Mouse (Mus musculus): Measurements from ENCODE around the gene Pias3. TPM values are rescaled to one million over a fixed set of nuclear protein-coding genes. Genes with fewer than 3 reads are reported as not detected.

Pias3 gene
- polyA plus RNA-seq, 1 experiment from 2014 or later: 47.0 TPM

- Histone ChIP-seq H3K4me2 (replicated peaks) (peak overlapping the region; percentile 93; the same call in 1 of the 2 replicates), H3K27ac (replicated peaks) (no peak overlapping the region), H3K4me3 (peak overlapping the region; percentile 51; the same call in 1 of the 2 replicates), H3K4me1 (peaks cover 7% of the 10 kb centered on the region; the same call in 1 of the 2 replicates), H3K27me3 (peaks cover 16% of the 10 kb centered on the region), H3K9me3 (no peaks in the 10 kb centered on the region), H3K36me3 (peaks cover 50% of the 10 kb centered on the region), H3K9ac (replicated peaks) (no peak overlapping the region)
- ATAC-seq (ENCODE audit: low FRiP score, low read depth): peak; percentile 16; the same call in 1 of the 2 replicates
- WGBS: 38% methylated on average over 2 of the region's 2 CpGs
Measured at GRCm38 (mm10) chr3:96708684-96709064, 12.5 kb downstream of the Pias3 start.

GRCm38 (mm10) chr3:96714286-96714685, 18.1 kb downstream of the Pias3 start:
- Histone ChIP-seq H3K27ac (replicated peaks) (no peak overlapping the region), H3K9me3 (no peaks in the 10 kb centered on the region), H3K4me1 (no peaks in the 10 kb centered on the region), H3K4me2 (replicated peaks) (no peak overlapping the region), H3K36me3 (peaks cover 68% of the 10 kb centered on the region), H3K9ac (replicated peaks) (no peak overlapping the region), H3K27me3 (no peaks in the 10 kb centered on the region), H3K4me3 (no peak overlapping the region)
- ATAC-seq (ENCODE audit: low FRiP score, low read depth): no peak
- WGBS: 93% methylated on average over 5 of the region's 5 CpGs

- H3K36me3 ChIP-seq: peaks cover 69% of the 10 kb centered on the region
- H3K4me1 ChIP-seq: no peaks in the 10 kb centered on the region
- WGBS: 94% methylated on average over 2 of the region's 2 CpGs
- no peaks in the 10 kb centered on the region for H3K27me3 ChIP-seq
- H3K4me3 ChIP-seq: no peak overlapping the region
- H3K4me2 ChIP-seq (replicated peaks): no peak overlapping the region
- H3K9me3 ChIP-seq: no peaks in the 10 kb centered on the region
- no peak overlapping the region for H3K9ac ChIP-seq (replicated peaks)
- no peak overlapping the region for H3K27ac ChIP-seq (replicated peaks)
- no peak for ATAC-seq (ENCODE audit: low FRiP score, low read depth)
Measured at GRCm38 (mm10) chr3:96715854-96716253, 19.7 kb downstream of the Pias3 start.

- Histone ChIP-seq H3K9ac (replicated peaks) (no peak overlapping the region), H3K27ac (replicated peaks) (no peak overlapping the region), H3K4me3 (no peak overlapping the region), H3K9me3 (no peaks in the 10 kb centered on the region), H3K4me1 (no peaks in the 10 kb centered on the region), H3K36me3 (peaks cover 67% of the 10 kb centered on the region), H3K27me3 (no peaks in the 10 kb centered on the region), H3K4me2 (replicated peaks) (peak overlapping the region; percentile 19)
- 30% methylated on average over 14 of the region's 14 CpGs for WGBS
- ATAC-seq (ENCODE audit: low FRiP score, low read depth): no peak
Measured at GRCm38 (mm10) chr3:96719173-96719572, 23.0 kb downstream of the Pias3 start.

GRCm38 (mm10) chr3:96727343-96727827, 31.2 kb downstream of the Pias3 start, which contains the start of the genes Polr3c and Rnf115:
Polr3c (minus strand) TSS chr3:96727628.
Rnf115 (plus strand) TSS chr3:96727664.
- Histone ChIP-seq H3K4me2 (replicated peaks) (peak within 1 kb of the TSS; percentile 69), H3K27me3 (no peaks in the 10 kb centered on the region), H3K4me3 (peak within 1 kb of the TSS; percentile 92), H3K27ac (replicated peaks) (peak within 1 kb of the TSS; percentile 83), H3K9ac (replicated peaks) (peak within 1 kb of the TSS; percentile 90), H3K36me3 (peaks cover 19% of the 10 kb centered on the region), H3K9me3 (no peaks in the 10 kb centered on the region), H3K4me1 (peaks cover 23% of the 10 kb centered on the region)
- peak; percentile 98 for ATAC-seq (ENCODE audit: low FRiP score, low read depth)
- WGBS: under 1% methylated on average over 49 of the region's 52 CpGs

GRCm38 (mm10) chr3:96727828-96728633, 31.8 kb downstream of the Pias3 start:
- Histone ChIP-seq H3K4me1 (peaks cover 23% of the 10 kb centered on the region), H3K36me3 (peaks cover 12% of the 10 kb centered on the region), H3K4me3 (peak overlapping the region; percentile 92), H3K4me2 (replicated peaks) (peak overlapping the region; percentile 69), H3K9ac (replicated peaks) (peak overlapping the region; percentile 90), H3K27me3 (no peaks in the 10 kb centered on the region), H3K27ac (replicated peaks) (peak overlapping the region; percentile 83), H3K9me3 (no peaks in the 10 kb centered on the region)
- ATAC-seq (ENCODE audit: low FRiP score, low read depth): peak; percentile 68; the same call in 1 of the 2 replicates
- WGBS: under 1% methylated on average over 42 of the region's 42 CpGs

- Histone ChIP-seq H3K27me3 (no peaks in the 10 kb centered on the region), H3K36me3 (peaks cover 5% of the 10 kb centered on the region), H3K4me1 (peaks cover 23% of the 10 kb centered on the region), H3K9ac (replicated peaks) (peak overlapping the region; percentile 90), H3K9me3 (no peaks in the 10 kb centered on the region), H3K4me2 (replicated peaks) (peak overlapping the region; percentile 69), H3K4me3 (peak overlapping the region; percentile 92), H3K27ac (replicated peaks) (no peak overlapping the region; the same call in 1 of the 2 replicates)
- ATAC-seq (ENCODE audit: low FRiP score, low read depth): no peak
- 38% methylated on average over 7 of the region's 7 CpGs for WGBS
Measured at GRCm38 (mm10) chr3:96728634-96729402, 32.6 kb downstream of the Pias3 start.

- Histone ChIP-seq H3K36me3 (no peaks in the 10 kb centered on the region), H3K27ac (replicated peaks) (no peak overlapping the region), H3K27me3 (no peaks in the 10 kb centered on the region), H3K4me1 (peaks cover 23% of the 10 kb centered on the region), H3K4me2 (replicated peaks) (peak overlapping the region; percentile 69; the same call in 1 of the 2 replicates), H3K9me3 (no peaks in the 10 kb centered on the region), H3K9ac (replicated peaks) (no peak overlapping the region), H3K4me3 (no peak overlapping the region)
- WGBS: 71% methylated on average over 3 of the region's 3 CpGs
- no peak for ATAC-seq (ENCODE audit: low FRiP score, low read depth)
Measured at GRCm38 (mm10) chr3:96729403-96729784, 33.2 kb downstream of the Pias3 start.

- H3K4me1 ChIP-seq: peaks cover 23% of the 10 kb centered on the region
- no peaks in the 10 kb centered on the region for H3K27me3 ChIP-seq
- H3K36me3 ChIP-seq: no peaks in the 10 kb centered on the region
- WGBS: 75% methylated on average over 5 of the region's 5 CpGs
- no peaks in the 10 kb centered on the region for H3K9me3 ChIP-seq
- H3K4me3 ChIP-seq: no peak overlapping the region
- ATAC-seq (ENCODE audit: low FRiP score, low read depth): no peak
- H3K9ac ChIP-seq (replicated peaks): no peak overlapping the region
- no peak overlapping the region for H3K27ac ChIP-seq (replicated peaks)
- H3K4me2 ChIP-seq (replicated peaks): no peak overlapping the region
Measured at GRCm38 (mm10) chr3:96730785-96731184, 34.6 kb downstream of the Pias3 start.

- Histone ChIP-seq H3K27ac (replicated peaks) (no peak overlapping the region), H3K9me3 (no peaks in the 10 kb centered on the region), H3K36me3 (no peaks in the 10 kb centered on the region), H3K4me1 (peaks cover 16% of the 10 kb centered on the region), H3K27me3 (no peaks in the 10 kb centered on the region), H3K4me3 (no peak overlapping the region), H3K4me2 (replicated peaks) (no peak overlapping the region), H3K9ac (replicated peaks) (no peak overlapping the region)
- WGBS: 97% methylated on average over 1 of the region's 1 CpGs
- no peak for ATAC-seq (ENCODE audit: low FRiP score, low read depth)
Measured at GRCm38 (mm10) chr3:96733984-96734383, 37.8 kb downstream of the Pias3 start.

- H3K36me3 ChIP-seq: no peaks in the 10 kb centered on the region
- no peak overlapping the region for H3K27ac ChIP-seq (replicated peaks)
- H3K4me3 ChIP-seq: no peak overlapping the region
- no peak overlapping the region for H3K9ac ChIP-seq (replicated peaks)
- 86% methylated on average over 2 of the region's 2 CpGs for WGBS
- H3K9me3 ChIP-seq: no peaks in the 10 kb centered on the region
- H3K27me3 ChIP-seq: no peaks in the 10 kb centered on the region
- no peak for ATAC-seq (ENCODE audit: low FRiP score, low read depth)
- H3K4me1 ChIP-seq: peaks cover 14% of the 10 kb centered on the region
- no peak overlapping the region for H3K4me2 ChIP-seq (replicated peaks)
Measured at GRCm38 (mm10) chr3:96735200-96735599, 39.0 kb downstream of the Pias3 start.
